Mouse (Mus musculus) bone marrow macrophage, adult 2 months (primary cell): ENCODE data around the gene Kat6b.

ENCODE experiments used
- CTCF ChIP-seq: IDR thresholded peaks from 2 replicates; pipeline ENCODE4 v1.5.1; 2012; ENCODE audit warnings: low read depth, mild to moderate bottlenecking, low read length, moderate library complexity
- POLR2A ChIP-seq: IDR thresholded peaks from 2 replicates; pipeline ENCODE4 v1.6.1; 2012; ENCODE audit warnings: mild to moderate bottlenecking, low read depth, low read length, borderline replicate concordance

GRCm38 (mm10) chr14:21602166-21602565 lies 120.9 kb downstream of the Kat6b start:
- TF ChIP-seq CTCF (no peak), POLR2A (no peak)
